Mouse (Mus musculus): ENCODE measurements around the gene Fam189a1. TPM values are rescaled to one million over a fixed set of nuclear protein-coding genes. Genes with fewer than 3 reads are reported as not detected.

Gene Fam189a1
- 0.86 and 0.98 TPM in 2 replicates for polyA plus RNA-seq (2015; fragmentation: Nextera tagmentation; extraction: Ambion mirVana)

DNA sequence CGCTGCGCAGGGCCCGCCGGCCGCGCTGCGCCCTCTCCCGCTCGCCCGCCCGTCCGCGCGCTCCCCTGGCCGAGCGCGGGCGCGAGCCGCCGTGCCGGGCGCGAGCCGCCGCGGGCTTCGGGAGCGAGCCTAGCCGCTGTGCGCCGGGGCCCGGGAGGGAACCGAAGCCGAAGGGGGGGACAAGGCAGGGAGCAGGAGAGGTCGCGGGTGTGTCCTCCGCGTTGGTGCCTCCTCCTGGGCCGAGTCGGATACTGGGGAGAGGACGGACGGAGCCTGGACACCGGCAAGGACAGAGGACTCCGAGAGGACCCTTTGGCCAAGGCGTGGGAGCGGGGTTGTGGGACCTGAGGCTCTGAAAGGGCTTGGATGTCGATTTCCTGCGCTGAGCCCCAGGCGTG lies at the start of gene Fam189a1:
Gene Fam189a1, minus strand, starts transcription at position 57 of the 398 bp plus-strand sequence.

DNA sequence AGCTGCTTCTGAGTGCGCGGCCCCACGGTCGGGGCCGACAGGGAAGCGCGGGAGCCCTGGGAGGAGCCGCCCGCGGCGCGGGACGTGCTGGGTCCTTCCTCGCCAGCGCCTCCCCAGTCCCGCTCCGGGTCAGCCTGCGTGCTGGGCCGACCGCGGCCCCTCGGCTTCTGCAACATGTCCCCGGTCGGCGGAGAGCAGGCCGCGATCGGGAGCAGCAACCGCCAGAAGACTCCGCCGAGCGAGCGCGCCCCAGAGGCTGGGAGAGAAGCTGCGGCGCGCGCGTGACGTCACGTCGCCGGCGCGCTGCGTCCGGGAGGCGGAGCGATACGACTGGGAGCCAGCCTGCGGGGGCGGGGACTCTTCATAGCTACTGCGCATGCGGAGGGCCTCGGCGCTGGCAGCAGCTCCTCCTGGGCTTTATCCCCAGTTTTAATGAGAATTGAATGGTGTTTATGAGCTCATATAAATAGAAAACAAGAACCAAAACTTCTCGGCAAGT lies 283.6 kb downstream of the Fam189a1 start, which contains the start of gene Nsmce3:
Gene Nsmce3, minus strand, starts transcription at position 255 of the 499 bp plus-strand sequence.

Small RNAs within 50 kb of the gene (microRNA-seq; reads per million reads assigned to microRNA genes)
- gene Gm25249 (ENCODE audit: borderline replicate concordance, insufficient number of aligned reads): not detected

Measured in adrenal gland, postnatal 0 days (tissue).